Mouse (Mus musculus): ENCODE data around the gene Lin7b. TPM values are rescaled to one million over a fixed set of nuclear protein-coding genes. Genes with fewer than 3 reads are reported as not detected.
A peak's percentile ranks its signal among the peaks of the same experiment; 100 is the strongest.

Lin7b gene
- polyA plus RNA-seq, 1 experiment, result 2.7 TPM

DNA sequence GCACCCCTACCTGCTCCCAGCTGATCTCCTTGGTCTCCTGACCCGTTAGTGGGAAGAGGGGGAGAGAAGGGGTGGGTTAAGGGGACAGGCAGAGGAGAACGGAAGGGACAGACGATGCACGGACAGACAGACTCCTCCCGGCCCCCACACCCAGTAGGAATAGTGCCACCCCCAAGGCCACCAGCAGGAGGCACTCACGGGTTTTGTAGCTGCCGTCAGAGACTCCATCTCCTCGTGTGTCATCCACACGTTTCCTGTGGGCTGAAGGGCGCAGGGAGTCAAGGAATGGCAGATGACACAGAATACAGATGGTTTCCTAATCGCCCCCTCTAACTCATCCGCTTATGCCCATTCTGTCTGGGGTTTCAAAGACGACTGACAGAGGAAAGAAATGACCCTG lies 26.8 kb downstream of the Lin7b start:
- TF ChIP-seq CTCF (conservative IDR thresholded peaks at IDR 0.05; ENCODE audit: insufficient read depth, insufficient read length, low read depth, low read length), result 0 out of 2 replicates have a peak, but pooled peaks have one; percentile 16
- TF ChIP-seq POLR2A (IDR thresholded peaks at IDR 0.05; ENCODE audit: low read depth, low read length), result no peak
- no peaks in the 10 kb centered on the region for H3K27me3 ChIP-seq (replicated peaks; ENCODE audit: control insufficient read depth, insufficient read depth, low read length)
- WGBS, result 38% methylated on average over 13 of the region's 13 CpGs
- H3K4me1 ChIP-seq (ENCODE audit: control insufficient read depth, insufficient read depth, low read length), result 0 out of 2 replicates have a peak, but pooled peaks cover 3% of the 10 kb centered on the region
- no peaks in the 10 kb centered on the region for H3K36me3 ChIP-seq (ENCODE audit: control insufficient read depth, insufficient read depth, low read length)
- no peak for DNase-seq
- no peak overlapping the region for H3K27ac ChIP-seq (ENCODE audit: insufficient read depth, low read depth, low read length)
- no peak overlapping the region for H3K4me3 ChIP-seq (ENCODE audit: insufficient read depth, low read depth, low read length)

DNA sequence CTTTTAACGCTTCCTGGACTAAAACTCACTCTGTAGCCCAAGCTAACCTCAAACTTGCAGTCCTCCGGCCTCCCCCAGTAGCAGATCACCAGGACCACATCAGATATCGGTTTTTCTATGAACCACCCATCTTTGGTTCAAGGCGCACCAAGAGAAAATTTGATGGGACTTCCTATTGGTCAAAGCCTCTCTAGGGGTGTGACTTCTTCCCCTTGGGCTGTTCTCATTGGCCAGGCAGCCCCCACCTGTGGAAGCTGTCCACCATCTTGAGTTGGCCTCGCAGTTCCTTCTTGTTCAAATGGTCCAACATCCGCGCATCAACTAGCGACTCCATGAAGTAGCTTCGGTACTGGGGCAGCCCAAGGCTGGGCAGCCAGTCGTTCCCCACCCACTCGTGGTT lies 28.3 kb downstream of the Lin7b start:
- Histone ChIP-seq H3K27ac (ENCODE audit: insufficient read depth, low read depth, low read length) (no peak overlapping the region), H3K4me3 (ENCODE audit: insufficient read depth, low read depth, low read length) (no peak overlapping the region), H3K4me1 (ENCODE audit: control insufficient read depth, insufficient read depth, low read length) (0 out of 2 replicates have a peak, but pooled peaks cover 3% of the 10 kb centered on the region), H3K27me3 (replicated peaks; ENCODE audit: control insufficient read depth, insufficient read depth, low read length) (no peaks in the 10 kb centered on the region), H3K36me3 (ENCODE audit: control insufficient read depth, insufficient read depth, low read length) (no peaks in the 10 kb centered on the region)
- TF ChIP-seq POLR2A (IDR thresholded peaks at IDR 0.05; ENCODE audit: low read depth, low read length), result no peak
- TF ChIP-seq CTCF (conservative IDR thresholded peaks at IDR 0.05; ENCODE audit: insufficient read depth, insufficient read length, low read depth, low read length), result no peak
- 93% methylated on average over 11 of the region's 11 CpGs for WGBS
- DNase-seq, result no peak

DNA sequence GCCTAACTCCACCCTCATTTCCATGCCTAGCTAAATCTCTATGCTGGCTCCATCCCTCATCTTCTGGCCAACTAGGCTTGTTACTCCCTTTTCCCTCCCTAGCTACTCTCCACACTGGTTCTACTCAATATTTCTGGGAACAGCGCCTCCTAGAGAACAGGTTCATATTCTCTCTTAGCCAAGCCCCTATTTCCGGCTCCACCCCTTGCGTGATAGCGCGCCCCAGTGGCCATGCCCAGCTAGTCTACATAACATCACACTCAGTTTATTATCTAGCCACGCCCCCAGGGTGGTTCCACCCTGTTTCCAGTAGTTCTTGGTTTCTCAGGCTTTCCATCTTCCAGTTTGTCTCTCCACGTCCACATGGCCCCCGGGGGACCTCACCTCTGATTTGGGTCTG lies 29.1 kb downstream of the Lin7b start:
- TF ChIP-seq POLR2A (IDR thresholded peaks at IDR 0.05; ENCODE audit: low read depth, low read length), result no peak
- peak; percentile 63 for TF ChIP-seq CTCF (conservative IDR thresholded peaks at IDR 0.05; ENCODE audit: insufficient read depth, insufficient read length, low read depth, low read length)
- WGBS, result 2% methylated on average over 8 of the region's 8 CpGs
- Histone ChIP-seq H3K27ac (ENCODE audit: insufficient read depth, low read depth, low read length) (no peak overlapping the region), H3K4me3 (ENCODE audit: insufficient read depth, low read depth, low read length) (no peak overlapping the region), H3K4me1 (ENCODE audit: control insufficient read depth, insufficient read depth, low read length) (0 out of 2 replicates have a peak, but pooled peaks cover 3% of the 10 kb centered on the region), H3K27me3 (replicated peaks; ENCODE audit: control insufficient read depth, insufficient read depth, low read length) (no peaks in the 10 kb centered on the region), H3K36me3 (ENCODE audit: control insufficient read depth, insufficient read depth, low read length) (no peaks in the 10 kb centered on the region)
- DNase-seq, result peak; percentile 75

DNA sequence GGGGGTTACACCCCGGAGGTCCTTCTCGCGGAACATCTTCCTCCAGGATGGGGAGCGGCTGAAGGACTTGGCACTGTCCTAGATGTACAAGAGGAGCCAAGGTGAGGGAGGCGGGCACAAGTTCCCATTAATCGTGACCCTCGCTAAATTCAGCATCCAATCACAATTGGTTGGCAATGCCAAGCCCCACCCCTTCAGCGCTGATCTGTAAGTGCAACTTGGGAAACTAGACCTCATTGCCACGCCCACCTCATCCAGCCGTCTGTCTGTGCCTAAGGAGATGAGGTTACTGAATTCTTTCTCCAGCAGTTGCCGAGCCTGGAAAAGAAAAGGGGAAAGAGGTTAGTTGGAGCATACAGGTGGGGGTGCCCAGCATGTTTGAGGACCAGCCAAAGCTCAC lies 29.7 kb downstream of the Lin7b start:
- no peak for TF ChIP-seq POLR2A (IDR thresholded peaks at IDR 0.05; ENCODE audit: low read depth, low read length)
- TF ChIP-seq CTCF (conservative IDR thresholded peaks at IDR 0.05; ENCODE audit: insufficient read depth, insufficient read length, low read depth, low read length), result no peak
- 0 out of 2 replicates have a peak, but pooled peaks cover 3% of the 10 kb centered on the region for H3K4me1 ChIP-seq (ENCODE audit: control insufficient read depth, insufficient read depth, low read length)
- H3K27me3 ChIP-seq (replicated peaks; ENCODE audit: control insufficient read depth, insufficient read depth, low read length), result no peaks in the 10 kb centered on the region
- WGBS, result 3% methylated on average over 11 of the region's 11 CpGs
- no peak overlapping the region for H3K4me3 ChIP-seq (ENCODE audit: insufficient read depth, low read depth, low read length)
- H3K36me3 ChIP-seq (ENCODE audit: control insufficient read depth, insufficient read depth, low read length), result no peaks in the 10 kb centered on the region
- no peak overlapping the region for H3K27ac ChIP-seq (ENCODE audit: insufficient read depth, low read depth, low read length)
- DNase-seq, result peak; percentile 48

DNA sequence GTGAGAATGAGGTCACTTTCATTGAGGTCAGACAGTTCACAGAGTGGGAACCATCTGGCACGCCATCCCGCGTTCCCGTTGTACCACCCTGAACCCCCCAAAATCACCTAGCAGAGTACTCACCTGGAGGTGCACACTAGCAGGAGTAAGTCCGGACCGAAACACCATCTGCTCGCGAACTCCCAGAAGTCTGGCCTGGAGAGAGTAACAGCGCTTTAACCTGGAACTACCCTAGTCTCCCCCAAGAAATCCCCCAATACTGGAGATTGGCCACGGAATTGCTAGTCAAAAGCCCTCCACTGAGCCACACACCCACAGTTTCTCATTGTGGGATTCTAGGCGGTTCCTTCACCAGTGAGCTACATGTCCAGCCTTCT lies 30.3 kb downstream of the Lin7b start:
- no peaks in the 10 kb centered on the region for H3K27me3 ChIP-seq (replicated peaks; ENCODE audit: control insufficient read depth, insufficient read depth, low read length)
- no peak overlapping the region for H3K27ac ChIP-seq (ENCODE audit: insufficient read depth, low read depth, low read length)
- H3K36me3 ChIP-seq (ENCODE audit: control insufficient read depth, insufficient read depth, low read length), result no peaks in the 10 kb centered on the region
- no peak for DNase-seq
- 0 out of 2 replicates have a peak, but pooled peaks cover 3% of the 10 kb centered on the region for H3K4me1 ChIP-seq (ENCODE audit: control insufficient read depth, insufficient read depth, low read length)
- TF ChIP-seq POLR2A (IDR thresholded peaks at IDR 0.05; ENCODE audit: low read depth, low read length), result no peak
- TF ChIP-seq CTCF (conservative IDR thresholded peaks at IDR 0.05; ENCODE audit: insufficient read depth, insufficient read length, low read depth, low read length), result no peak
- H3K4me3 ChIP-seq (ENCODE audit: insufficient read depth, low read depth, low read length), result peak overlapping the region; percentile 69; the same call in 1 of the 2 replicates
- 4% methylated on average over 11 of the region's 11 CpGs for WGBS

DNA sequence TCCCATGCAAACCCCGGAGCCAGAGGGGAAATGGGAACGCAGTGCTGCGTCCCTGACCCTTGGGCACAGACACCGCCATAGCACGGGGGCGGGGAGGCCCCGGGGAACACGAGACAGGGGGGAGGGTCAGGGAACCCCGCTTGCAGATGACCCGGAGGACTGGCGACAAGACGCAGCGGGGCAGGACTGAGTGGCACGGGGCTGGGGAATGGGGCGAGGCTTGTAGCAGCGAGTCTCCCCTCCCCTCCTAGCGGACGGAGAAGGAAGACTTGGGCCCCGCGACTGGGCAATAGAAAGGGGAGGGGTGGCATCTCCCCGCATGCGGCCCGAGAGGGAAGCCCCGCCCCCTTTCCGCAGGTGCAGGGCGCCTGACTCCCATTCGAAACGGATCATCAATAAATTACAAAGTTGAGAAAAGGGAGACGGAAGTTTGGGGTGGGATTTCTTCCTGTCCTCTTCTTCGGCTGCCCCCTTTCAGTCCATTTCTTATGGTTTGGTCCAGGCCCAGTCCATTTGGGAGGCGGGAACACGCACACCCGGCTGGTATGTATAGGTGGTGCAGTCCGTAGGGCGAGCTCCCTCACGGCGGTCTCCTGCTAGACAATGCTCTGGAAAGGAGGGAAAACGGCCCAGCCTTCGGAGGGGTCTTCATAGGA lies 30.8 kb downstream of the Lin7b start:
- peak; percentile 60 for DNase-seq
- no peak for TF ChIP-seq CTCF (conservative IDR thresholded peaks at IDR 0.05; ENCODE audit: insufficient read depth, insufficient read length, low read depth, low read length)
- no peak for TF ChIP-seq POLR2A (IDR thresholded peaks at IDR 0.05; ENCODE audit: low read depth, low read length)
- H3K27me3 ChIP-seq (replicated peaks; ENCODE audit: control insufficient read depth, insufficient read depth, low read length), result no peaks in the 10 kb centered on the region
- H3K4me3 ChIP-seq (ENCODE audit: insufficient read depth, low read depth, low read length), result peak overlapping the region; percentile 69
- H3K36me3 ChIP-seq (ENCODE audit: control insufficient read depth, insufficient read depth, low read length), result no peaks in the 10 kb centered on the region
- H3K4me1 ChIP-seq (ENCODE audit: control insufficient read depth, insufficient read depth, low read length), result 0 out of 2 replicates have a peak, but pooled peaks cover 3% of the 10 kb centered on the region
- no peak overlapping the region for H3K27ac ChIP-seq (ENCODE audit: insufficient read depth, low read depth, low read length)
- WGBS, result under 1% methylated on average over 36 of the region's 39 CpGs

DNA sequence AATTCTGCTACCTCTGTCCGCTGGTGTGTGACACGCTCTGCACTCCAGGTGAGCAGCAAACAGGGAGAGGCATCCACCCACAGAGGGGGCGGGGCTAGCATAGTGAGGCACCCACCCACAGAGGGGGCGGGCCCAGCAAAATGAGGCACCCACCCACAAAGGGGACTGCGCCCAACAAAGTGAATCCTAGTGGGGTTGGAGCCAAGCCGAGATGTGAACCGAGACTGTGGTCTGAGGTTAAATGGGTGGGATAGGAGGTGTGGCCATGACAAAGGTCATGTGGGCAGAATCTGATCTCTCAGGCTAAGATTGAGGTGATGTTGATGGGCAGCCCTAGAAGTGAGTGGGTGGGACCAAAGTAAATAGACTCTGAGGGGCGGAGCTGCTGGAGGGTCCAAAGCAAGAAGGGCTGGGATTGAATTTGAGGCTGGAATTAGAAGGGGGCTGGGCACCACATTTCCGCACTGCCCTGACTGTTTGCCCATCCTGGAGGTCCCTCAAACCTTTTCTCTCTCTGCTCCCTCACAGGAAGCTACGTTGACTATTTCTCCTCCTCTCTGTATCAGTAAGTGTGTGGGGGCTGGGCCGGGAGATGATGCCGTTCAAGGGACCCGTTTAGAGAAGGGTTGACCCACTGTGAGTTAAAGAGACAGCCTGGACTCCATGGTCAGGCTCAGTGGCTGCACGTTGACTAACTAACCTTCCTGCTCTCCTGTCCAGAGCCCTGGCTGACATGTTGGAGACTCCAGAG lies 32.0 kb downstream of the Lin7b start:
- Histone ChIP-seq H3K27ac (ENCODE audit: insufficient read depth, low read depth, low read length) (no peak overlapping the region), H3K4me3 (ENCODE audit: insufficient read depth, low read depth, low read length) (no peak overlapping the region), H3K36me3 (ENCODE audit: control insufficient read depth, insufficient read depth, low read length) (no peaks in the 10 kb centered on the region), H3K4me1 (ENCODE audit: control insufficient read depth, insufficient read depth, low read length) (0 out of 2 replicates have a peak, but pooled peaks cover 3% of the 10 kb centered on the region), H3K27me3 (replicated peaks; ENCODE audit: control insufficient read depth, insufficient read depth, low read length) (no peaks in the 10 kb centered on the region)
- DNase-seq, result peak; percentile 31
- TF ChIP-seq CTCF (conservative IDR thresholded peaks at IDR 0.05; ENCODE audit: insufficient read depth, insufficient read length, low read depth, low read length) (no peak), POLR2A (IDR thresholded peaks at IDR 0.05; ENCODE audit: low read depth, low read length) (no peak)
- WGBS, result 8% methylated on average over 14 of the region's 14 CpGs
